Mouse (Mus musculus): ENCODE data around the gene Myo1d. TPM values are rescaled to one million over a fixed set of nuclear protein-coding genes. Genes with fewer than 3 reads are reported as not detected.

The Myo1d gene
- polyA plus RNA-seq, 1 experiment from 2014 or later, result 14.4 TPM

DNA sequence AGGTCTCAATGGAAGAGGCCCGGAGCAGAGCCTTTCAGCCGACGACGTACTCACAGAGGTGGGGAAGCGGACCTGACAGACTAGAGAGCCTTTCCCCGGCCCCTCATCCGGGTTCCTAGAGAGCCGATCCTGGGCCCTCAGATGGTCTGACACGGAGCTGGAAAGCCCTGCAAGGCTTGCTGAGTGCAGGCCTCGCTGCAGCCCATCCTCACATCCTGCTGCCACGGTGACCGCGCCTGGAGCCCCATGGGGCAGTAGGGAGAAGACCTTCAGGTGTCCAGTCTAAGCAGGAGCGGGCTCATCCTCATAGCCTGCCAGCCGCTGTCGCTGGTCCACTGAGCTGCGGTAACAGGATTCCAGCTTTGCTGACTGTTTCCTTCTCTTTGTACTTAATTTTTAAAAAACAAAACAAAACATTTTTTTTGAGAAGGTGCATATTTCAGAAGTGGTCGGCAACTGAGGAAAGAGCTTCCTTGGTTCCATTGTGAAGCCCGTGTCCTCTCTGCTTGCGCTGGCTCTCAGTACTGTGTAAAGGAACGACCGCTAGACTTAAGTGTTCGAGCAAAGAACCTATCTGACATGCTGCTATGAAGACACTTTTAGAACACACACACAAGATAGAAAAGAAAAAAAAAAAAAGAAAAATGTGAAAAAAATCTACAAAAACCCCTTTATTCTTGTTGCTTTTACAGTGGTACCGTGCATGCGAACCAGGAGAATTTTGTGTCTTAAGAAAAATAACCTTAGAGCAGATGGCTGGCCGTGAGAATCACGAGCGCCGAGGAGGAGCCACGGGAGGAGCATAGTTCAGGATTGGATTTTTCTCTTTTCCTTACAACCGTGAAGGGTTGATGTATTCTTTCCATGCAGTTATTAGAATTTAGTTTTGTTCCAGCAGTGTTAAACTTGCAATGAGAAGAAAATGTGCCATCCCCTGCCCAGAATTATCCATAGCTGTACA, 299.6 kb downstream of the Myo1d start:
- Histone ChIP-seq H3K27ac (no peak overlapping the region), H3K4me3 (replicated peaks) (no peak overlapping the region), H3K4me2 (no peak overlapping the region), H3K27me3 (peaks cover 7% of the 10 kb centered on the region; the same call in 1 of the 2 replicates), H3K9me3 (replicated peaks) (no peaks in the 10 kb centered on the region), H3K9ac (no peak overlapping the region), H3K36me3 (peaks cover 6% of the 10 kb centered on the region; the same call in 1 of the 2 replicates), H3K4me1 (peaks cover 43% of the 10 kb centered on the region)
- no peak for ATAC-seq (replicated peaks; ENCODE audit: low FRiP score)
- WGBS, result 87% methylated on average over 31 of the region's 31 CpGs

GRCm38 (mm10) chr11:80479425-80479824, 300.4 kb downstream of the Myo1d start:
- H3K27ac ChIP-seq, result no peak overlapping the region
- peak overlapping the region; percentile 100; the same call in 1 of the 2 replicates for H3K4me2 ChIP-seq
- peaks cover 42% of the 10 kb centered on the region for H3K4me1 ChIP-seq
- ATAC-seq (replicated peaks; ENCODE audit: low FRiP score), result no peak
- no peak overlapping the region for H3K4me3 ChIP-seq (replicated peaks)
- H3K9me3 ChIP-seq (replicated peaks), result no peaks in the 10 kb centered on the region
- H3K36me3 ChIP-seq, result peaks cover 13% of the 10 kb centered on the region; the same call in 1 of the 2 replicates
- WGBS, result 70% methylated on average over 5 of the region's 5 CpGs
- H3K27me3 ChIP-seq, result peaks cover 7% of the 10 kb centered on the region; the same call in 1 of the 2 replicates
- no peak overlapping the region for H3K9ac ChIP-seq

GRCm38 (mm10) chr11:80478694-80479412, 301.0 kb downstream of the Myo1d start:
- Histone ChIP-seq H3K4me3 (replicated peaks) (0 out of 2 replicates have a peak overlapping the region, but pooled peaks have one; percentile 75), H3K9ac (no peak overlapping the region), H3K4me2 (peak overlapping the region; percentile 100), H3K36me3 (peaks cover 19% of the 10 kb centered on the region), H3K27ac (no peak overlapping the region), H3K4me1 (peaks cover 36% of the 10 kb centered on the region), H3K9me3 (replicated peaks) (no peaks in the 10 kb centered on the region), H3K27me3 (peaks cover 7% of the 10 kb centered on the region; the same call in 1 of the 2 replicates)
- no peak for ATAC-seq (replicated peaks; ENCODE audit: low FRiP score)
- 60% methylated on average over 14 of the region's 14 CpGs for WGBS

- WGBS, result 12% methylated on average over 55 of the region's 55 CpGs
- Histone ChIP-seq H3K9ac (peak overlapping the region; percentile 68), H3K36me3 (peaks cover 28% of the 10 kb centered on the region), H3K27me3 (peaks cover 7% of the 10 kb centered on the region; the same call in 1 of the 2 replicates), H3K9me3 (replicated peaks) (no peaks in the 10 kb centered on the region), H3K4me3 (replicated peaks) (peak overlapping the region; percentile 75), H3K4me1 (peaks cover 36% of the 10 kb centered on the region), H3K4me2 (peak overlapping the region; percentile 100), H3K27ac (peak overlapping the region; percentile 74)
- ATAC-seq (replicated peaks; ENCODE audit: low FRiP score), result peak; percentile 28
These were observed 302.3 kb downstream of the Myo1d start for GRCm38 (mm10) chr11:80477341-80478199.

DNA sequence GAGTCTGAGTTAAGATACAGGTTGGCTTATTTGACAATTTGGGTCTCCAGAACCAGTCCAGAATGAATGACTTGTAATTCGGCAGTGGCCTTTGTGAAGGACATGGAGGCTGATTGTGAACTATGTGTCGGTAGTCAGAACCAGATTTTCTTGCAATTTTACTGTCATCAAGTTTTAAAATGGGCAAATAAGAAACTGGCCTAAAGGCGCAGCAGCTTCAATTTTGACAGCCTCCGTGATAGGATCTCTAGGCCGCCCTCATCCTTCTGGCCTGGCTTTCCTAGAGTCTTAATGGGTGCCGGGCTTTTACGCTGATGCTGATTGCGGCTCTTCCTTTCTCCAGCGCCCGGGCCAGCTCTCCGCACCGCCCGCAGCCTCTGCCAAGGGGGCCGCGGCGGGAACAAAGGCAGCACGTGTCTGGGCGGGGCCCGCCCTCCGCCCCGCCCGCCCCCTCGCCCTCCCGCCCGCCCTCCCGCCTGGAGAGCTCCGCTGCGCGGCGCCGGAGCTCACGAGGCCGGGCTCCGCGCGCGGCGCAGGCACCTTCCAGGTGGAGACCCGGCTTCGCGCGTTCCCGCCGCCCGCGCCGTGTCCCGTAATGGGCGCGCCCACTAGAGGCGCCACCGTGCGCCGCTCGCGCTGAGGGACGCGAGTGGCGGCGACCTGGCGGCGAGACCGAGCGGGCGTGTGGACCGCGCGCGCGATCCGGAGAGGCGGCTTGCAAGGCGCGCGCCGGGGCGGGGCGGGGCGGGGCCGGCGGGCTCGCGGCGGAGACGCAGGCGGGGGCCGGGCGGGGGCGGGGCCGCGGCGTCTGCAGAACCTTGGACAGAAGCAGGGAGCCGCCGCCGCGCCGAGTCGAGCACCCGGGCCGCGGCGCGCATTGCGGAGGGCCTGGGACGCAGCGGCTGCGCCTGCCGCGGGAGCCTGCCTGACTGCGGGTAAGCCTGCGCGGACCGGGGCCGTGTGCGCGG, 303.3 kb downstream of the Myo1d start, which contains the start of gene Cdk5r1:
Gene Cdk5r1 (plus strand): TSS at position 802 of the 968 bp plus-strand sequence.
- Histone ChIP-seq H3K27ac (peak within 1 kb of the TSS; percentile 74), H3K36me3 (peaks cover 37% of the 10 kb centered on the region), H3K4me1 (peaks cover 36% of the 10 kb centered on the region), H3K4me2 (peak within 1 kb of the TSS; percentile 100), H3K27me3 (peaks cover 7% of the 10 kb centered on the region; the same call in 1 of the 2 replicates), H3K4me3 (replicated peaks) (peak within 1 kb of the TSS; percentile 75), H3K9me3 (replicated peaks) (no peaks in the 10 kb centered on the region), H3K9ac (peak within 1 kb of the TSS; percentile 68)
- under 1% methylated on average over 85 of the region's 116 CpGs for WGBS
- peak; percentile 93 for ATAC-seq (replicated peaks; ENCODE audit: low FRiP score)

- H3K9ac ChIP-seq, result no peak overlapping the region
- WGBS, result 87% methylated on average over 9 of the region's 9 CpGs
- H3K36me3 ChIP-seq, result peaks cover 44% of the 10 kb centered on the region
- H3K9me3 ChIP-seq (replicated peaks), result no peaks in the 10 kb centered on the region
- H3K27ac ChIP-seq, result no peak overlapping the region
- no peak for ATAC-seq (replicated peaks; ENCODE audit: low FRiP score)
- peaks cover 7% of the 10 kb centered on the region; the same call in 1 of the 2 replicates for H3K27me3 ChIP-seq
- no peak overlapping the region for H3K4me3 ChIP-seq (replicated peaks)
- H3K4me2 ChIP-seq, result no peak overlapping the region
- peaks cover 36% of the 10 kb centered on the region for H3K4me1 ChIP-seq
These were observed 304.3 kb downstream of the Myo1d start for GRCm38 (mm10) chr11:80475544-80475943.

DNA sequence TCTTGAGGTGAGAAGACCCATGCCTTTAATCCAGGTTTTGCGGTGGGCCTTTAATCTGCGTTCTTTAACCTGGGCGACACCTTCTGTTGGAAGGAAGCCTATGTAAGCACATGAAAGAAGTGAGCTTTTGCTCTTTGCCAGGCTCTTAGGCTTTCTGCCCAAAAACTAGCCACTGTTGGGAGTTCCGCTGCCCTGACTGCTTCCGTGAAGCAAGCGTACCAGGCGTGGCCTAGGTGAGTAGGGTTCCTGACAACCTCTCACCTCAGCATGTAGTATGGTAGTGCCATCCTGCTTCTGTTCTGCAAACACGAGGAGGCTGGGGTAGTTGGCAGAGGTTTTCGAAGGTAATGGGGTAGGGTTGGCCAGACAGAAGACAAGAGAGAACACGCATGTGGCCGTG, 305.0 kb downstream of the Myo1d start:
- H3K36me3 ChIP-seq, result peaks cover 48% of the 10 kb centered on the region
- no peak overlapping the region for H3K9ac ChIP-seq
- WGBS, result 94% methylated on average over 11 of the region's 11 CpGs
- no peaks in the 10 kb centered on the region for H3K9me3 ChIP-seq (replicated peaks)
- H3K4me2 ChIP-seq, result no peak overlapping the region
- no peak for ATAC-seq (replicated peaks; ENCODE audit: low FRiP score)
- H3K4me3 ChIP-seq (replicated peaks), result no peak overlapping the region
- H3K27me3 ChIP-seq, result peaks cover 7% of the 10 kb centered on the region; the same call in 1 of the 2 replicates
- peaks cover 34% of the 10 kb centered on the region for H3K4me1 ChIP-seq
- H3K27ac ChIP-seq, result no peak overlapping the region

GRCm38 (mm10) chr11:80474175-80474691, 305.6 kb downstream of the Myo1d start:
- no peak overlapping the region for H3K4me3 ChIP-seq (replicated peaks)
- H3K9ac ChIP-seq, result no peak overlapping the region
- no peak overlapping the region for H3K27ac ChIP-seq
- H3K27me3 ChIP-seq, result peaks cover 7% of the 10 kb centered on the region; the same call in 1 of the 2 replicates
- 72% methylated on average over 2 of the region's 2 CpGs for WGBS
- peaks cover 54% of the 10 kb centered on the region for H3K36me3 ChIP-seq
- ATAC-seq (replicated peaks; ENCODE audit: low FRiP score), result no peak
- H3K9me3 ChIP-seq (replicated peaks), result no peaks in the 10 kb centered on the region
- no peak overlapping the region for H3K4me2 ChIP-seq
- H3K4me1 ChIP-seq, result peaks cover 28% of the 10 kb centered on the region

GRCm38 (mm10) chr11:80471836-80472605, 307.8 kb downstream of the Myo1d start:
- Histone ChIP-seq H3K9me3 (replicated peaks) (no peaks in the 10 kb centered on the region), H3K27ac (no peak overlapping the region), H3K4me1 (peaks cover 7% of the 10 kb centered on the region), H3K36me3 (peaks cover 76% of the 10 kb centered on the region), H3K4me3 (replicated peaks) (no peak overlapping the region), H3K4me2 (no peak overlapping the region), H3K27me3 (no peaks in the 10 kb centered on the region), H3K9ac (no peak overlapping the region)
- no peak for ATAC-seq (replicated peaks; ENCODE audit: low FRiP score)
- WGBS, result 84% methylated on average over 16 of the region's 16 CpGs
